Mouse (Mus musculus): ENCODE measurements around the gene Gm16451. TPM values are rescaled to one million over a fixed set of nuclear protein-coding genes. Genes with fewer than 3 reads are reported as not detected.

Gm16451 gene
- not detected in 4 replicates for total RNA-seq (2023)

DNA sequence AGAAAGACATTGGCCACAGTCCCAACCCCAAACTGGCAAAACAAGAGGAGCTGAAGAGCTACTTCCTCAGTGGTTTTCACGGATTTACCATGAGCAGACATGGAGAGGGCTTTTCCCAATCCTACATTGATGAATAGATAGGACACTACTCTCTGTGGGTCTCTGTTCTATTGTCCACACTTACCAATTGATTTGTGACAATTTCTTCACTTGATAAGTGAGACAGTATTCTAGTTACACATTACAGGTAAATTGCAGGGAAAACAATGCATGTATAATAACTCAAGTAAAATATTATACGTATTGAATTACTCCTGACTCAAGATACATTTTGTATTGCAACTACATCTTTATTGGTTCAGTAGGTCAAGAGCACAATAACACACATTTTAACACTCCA lies at the start of gene Gm16451:
TSS of gene Gm16451 (minus strand) at position 101 of the 400 bp plus-strand sequence.

DNA sequence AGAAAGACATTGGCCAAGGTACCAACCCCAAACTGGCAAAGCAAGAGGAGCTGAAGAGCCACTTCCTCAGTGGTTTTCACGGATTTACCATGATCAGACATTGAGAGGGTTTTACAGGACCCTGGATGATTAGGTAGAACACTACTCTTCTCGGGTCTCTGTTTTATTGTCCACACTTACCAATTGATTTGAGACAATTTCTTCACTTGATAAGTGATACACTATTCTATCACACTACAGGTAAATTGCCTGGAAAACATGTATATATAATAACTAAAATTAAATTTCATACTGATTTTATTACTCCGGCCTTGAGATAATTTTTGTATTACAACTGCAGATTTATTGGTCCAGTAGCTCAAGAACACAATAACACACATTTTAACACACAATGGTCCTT lies 45.9 kb upstream of the Gm16451 start, which contains the start of gene Vmn1r142:
TSS of gene Vmn1r142 (minus strand) at position 101 of the 400 bp plus-strand sequence.

DNA sequence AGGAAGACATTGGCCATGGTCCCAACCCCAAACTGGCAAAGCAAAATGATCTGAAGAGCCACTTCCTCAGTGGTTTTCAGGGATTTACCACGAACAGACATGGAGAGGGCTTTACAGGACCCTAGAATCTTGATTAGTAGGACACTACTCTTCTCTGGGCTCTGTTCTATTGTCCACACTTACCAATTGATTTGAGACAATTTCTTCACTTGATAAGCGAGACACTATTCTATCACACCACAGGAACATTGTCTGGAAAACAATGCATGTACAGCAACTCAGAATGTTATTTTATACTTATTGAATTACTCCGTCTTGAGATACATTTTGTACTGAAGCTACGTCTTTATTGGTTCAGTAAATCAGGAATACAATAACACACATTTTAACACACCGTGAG lies 16.6 kb upstream of the Gm16451 start, which contains the start of gene Gm10666:
TSS of gene Gm10666 (minus strand) at position 101 of the 400 bp plus-strand sequence.

DNA sequence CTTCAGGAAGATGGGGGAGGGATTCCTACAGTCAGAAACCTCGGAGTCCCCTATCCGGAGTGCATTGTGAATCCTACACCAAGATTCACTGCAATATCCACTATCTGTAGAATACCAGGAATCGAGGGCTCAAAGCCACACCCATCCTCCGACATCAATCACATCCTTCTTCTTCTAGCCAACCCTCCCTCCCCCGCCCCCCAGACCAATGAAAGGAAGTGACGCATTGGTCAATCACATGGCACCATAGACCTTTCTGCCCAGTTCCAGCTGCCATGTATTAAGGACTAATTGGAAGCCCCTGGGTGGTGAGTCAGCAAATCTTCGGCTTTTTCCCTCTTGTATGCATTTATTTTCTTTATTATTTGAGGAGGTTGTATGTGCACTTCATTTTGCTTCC lies 49.3 kb downstream of the Gm16451 start, which contains the start of gene Vmn1r139:
TSS of gene Vmn1r139 (plus strand) at position 301 of the 400 bp plus-strand sequence.

Other genes with a start within 250 kb of the Gm16451 start
- not detected in 4 replicates for gene Gm5891, start 197.0 kb downstream of the Gm16451 start, total RNA-seq (2023)
- not detected in 4 replicates for gene Vmn1r137, start 123.7 kb downstream of the Gm16451 start, total RNA-seq (2023)
- not detected in 4 replicates for gene Vmn1r138, start 89.3 kb downstream of the Gm16451 start, total RNA-seq (2023)
- gene Gm6176, start 61.9 kb downstream of the Gm16451 start, total RNA-seq (2023): not detected in 4 replicates
- not detected in 4 replicates for gene Vmn1r139, start 49.2 kb downstream of the Gm16451 start, total RNA-seq (2023)
- gene Gm10666, start 16.5 kb upstream of the Gm16451 start, total RNA-seq (2023): not detected in 4 replicates
- not detected in 4 replicates for gene Vmn1r142, start 45.8 kb upstream of the Gm16451 start, total RNA-seq (2023)
- gene Vmn1r143, start 71.1 kb upstream of the Gm16451 start, total RNA-seq (2023): not detected in 4 replicates
- gene Gm8653, start 83.0 kb upstream of the Gm16451 start, total RNA-seq (2023): not detected in 4 replicates
- not detected in 4 replicates for gene Gm8453, start 111.2 kb upstream of the Gm16451 start, total RNA-seq (2023)
- not detected in 4 replicates for gene Gm4187, start 211.5 kb upstream of the Gm16451 start, total RNA-seq (2023)